Mouse (Mus musculus) stomach, embryonic 16.5 days (tissue): ENCODE results near the gene Mpst. TPM values are rescaled to one million over a fixed set of nuclear protein-coding genes. Genes with fewer than 3 reads are reported as not detected.

Experiments used
- ATAC-seq: fragments of 200-750 bp; cut with Nextera tagmentation; 2 replicates; pipeline ENCODE4 v1.8.0; 2017; ENCODE audit warnings: moderate number of reproducible peaks, moderate TSS enrichment; ENCODE audit not compliant: insufficient read depth, low FRiP score
- H3K27ac ChIP-seq: fragments of 300-500 bp; sonication (generic); 2 replicates; pipeline ENCODE4 v1.5.1; 2014; ENCODE audit warnings: low read length
- H3K27me3 ChIP-seq: fragments of 300-500 bp; sonication (generic); 2 replicates; pipeline ENCODE4 v1.6.1; 2014; ENCODE audit warnings: low read length, control low read depth, mixed read lengths; ENCODE audit not compliant: control insufficient read depth, insufficient read depth
- H3K36me3 ChIP-seq: fragments of 300-500 bp; sonication (generic); 2 replicates; pipeline ENCODE4 v1.6.1; 2014; ENCODE audit warnings: low read length; ENCODE audit not compliant: control insufficient read depth, insufficient read depth
- H3K4me1 ChIP-seq: fragments of 300-500 bp; sonication (generic); 2 replicates; pipeline ENCODE4 v1.6.1; 2014; ENCODE audit warnings: low read length, control low read depth, mixed read lengths; ENCODE audit not compliant: control insufficient read depth, insufficient read depth
- H3K4me2 ChIP-seq: fragments of 300-500 bp; sonication (generic); 2 replicates; pipeline ENCODE4 v1.6.1; 2014; ENCODE audit warnings: low read depth, low read length, mixed read lengths
- H3K4me3 ChIP-seq: fragments of 300-500 bp; sonication (generic); replicated peaks from 2 replicates; pipeline ENCODE4 v1.5.1; 2014; ENCODE audit warnings: mild to moderate bottlenecking, low read length
- H3K9ac ChIP-seq: fragments of 300-500 bp; sonication (generic); 2 replicates; pipeline ENCODE4 v1.6.1; 2014; ENCODE audit warnings: low read length
- H3K9me3 ChIP-seq: fragments of 300-500 bp; sonication (generic); replicated peaks from 2 replicates; pipeline ENCODE4 v1.6.1; 2016; ENCODE audit warnings: low read length, control low read depth; ENCODE audit not compliant: control insufficient read depth
- WGBS: fragments of 180-500 bp; shearing (Covaris S2); extraction: QIAGEN DNeasy Blood & Tissue Kit; methylation state at CpG from one replicate; pipeline ENCODE4 v1.1.7; 2014; 5-methylcytosine and 5-hydroxymethylcytosine counted together
- polyA plus RNA-seq: library from polyadenylated mRNA; unstranded; fragments of >200 nt; fragmentation: Nextera tagmentation; extraction: Ambion mirVana; gene quantifications from 2 replicates; pipeline ENCODE4 v1.2.1, GENCODE M21; 2015

The Mpst gene
- polyA plus RNA-seq, 1 experiment from 2014 or later = 6.8 TPM

- ATAC-seq = no peak
- Histone ChIP-seq H3K27ac (no peak overlapping the region), H3K36me3 (no peaks in the 10 kb centered on the region), H3K4me3 (no peak overlapping the region), H3K27me3 (no peaks in the 10 kb centered on the region), H3K4me1 (peaks cover 10% of the 10 kb centered on the region; the same call in 1 of the 2 replicates), H3K4me2 (no peak overlapping the region), H3K9ac (no peak overlapping the region), H3K9me3 (no peaks in the 10 kb centered on the region)
- 32% methylated on average over 7 of the region's 7 CpGs for WGBS
Measured at GRCm38 (mm10) chr15:78449694-78450418, 43.6 kb downstream of the Mpst start.

GRCm38 (mm10) chr15:78450419-78450768 lies 44.2 kb downstream of the Mpst start:
- WGBS = 90% methylated on average over 6 of the region's 6 CpGs
- Histone ChIP-seq H3K9me3 (no peaks in the 10 kb centered on the region), H3K9ac (no peak overlapping the region), H3K27ac (no peak overlapping the region), H3K36me3 (no peaks in the 10 kb centered on the region), H3K27me3 (no peaks in the 10 kb centered on the region), H3K4me2 (no peak overlapping the region), H3K4me1 (peaks cover 10% of the 10 kb centered on the region; the same call in 1 of the 2 replicates), H3K4me3 (no peak overlapping the region)
- ATAC-seq = no peak

GRCm38 (mm10) chr15:78451201-78451600 lies 45.0 kb downstream of the Mpst start:
- Histone ChIP-seq H3K4me1 (peaks cover 10% of the 10 kb centered on the region; the same call in 1 of the 2 replicates), H3K9me3 (no peaks in the 10 kb centered on the region), H3K27me3 (no peaks in the 10 kb centered on the region), H3K4me2 (no peak overlapping the region), H3K4me3 (no peak overlapping the region), H3K9ac (no peak overlapping the region), H3K27ac (no peak overlapping the region), H3K36me3 (no peaks in the 10 kb centered on the region)
- ATAC-seq = no peak
- 59% methylated on average over 2 of the region's 2 CpGs for WGBS

- 70% methylated on average over 3 of the region's 3 CpGs for WGBS
- Histone ChIP-seq H3K4me2 (no peak overlapping the region), H3K9me3 (no peaks in the 10 kb centered on the region), H3K36me3 (no peaks in the 10 kb centered on the region), H3K27ac (no peak overlapping the region), H3K4me3 (no peak overlapping the region), H3K27me3 (no peaks in the 10 kb centered on the region), H3K9ac (no peak overlapping the region), H3K4me1 (peaks cover 8% of the 10 kb centered on the region; the same call in 1 of the 2 replicates)
- ATAC-seq = no peak
Measured at GRCm38 (mm10) chr15:78452929-78453328, 46.7 kb downstream of the Mpst start.

GRCm38 (mm10) chr15:78455168-78455567 lies 49.0 kb downstream of the Mpst start:
- Histone ChIP-seq H3K27me3 (no peaks in the 10 kb centered on the region), H3K4me3 (no peak overlapping the region), H3K36me3 (no peaks in the 10 kb centered on the region), H3K9me3 (no peaks in the 10 kb centered on the region), H3K4me2 (no peak overlapping the region), H3K27ac (no peak overlapping the region), H3K4me1 (no peaks in the 10 kb centered on the region), H3K9ac (no peak overlapping the region)
- WGBS = 59% methylated on average over 4 of the region's 4 CpGs
- ATAC-seq = no peak

- H3K27me3 ChIP-seq = no peaks in the 10 kb centered on the region
- no peak overlapping the region for H3K4me3 ChIP-seq
- ATAC-seq = no peak
- H3K27ac ChIP-seq = no peak overlapping the region
- H3K36me3 ChIP-seq = no peaks in the 10 kb centered on the region
- no peaks in the 10 kb centered on the region for H3K9me3 ChIP-seq
- H3K4me2 ChIP-seq = no peak overlapping the region
- WGBS = 43% methylated on average over 7 of the region's 7 CpGs
- no peaks in the 10 kb centered on the region for H3K4me1 ChIP-seq
- no peak overlapping the region for H3K9ac ChIP-seq
Measured at GRCm38 (mm10) chr15:78456051-78456450, 49.8 kb downstream of the Mpst start.

GRCm38 (mm10) chr15:78457193-78457592 lies 51.0 kb downstream of the Mpst start:
- no peak for ATAC-seq
- Histone ChIP-seq H3K9me3 (no peaks in the 10 kb centered on the region), H3K9ac (no peak overlapping the region), H3K4me3 (no peak overlapping the region), H3K4me2 (no peak overlapping the region), H3K27ac (no peak overlapping the region), H3K27me3 (no peaks in the 10 kb centered on the region), H3K4me1 (no peaks in the 10 kb centered on the region), H3K36me3 (no peaks in the 10 kb centered on the region)
- WGBS = 73% methylated on average over 10 of the region's 10 CpGs

- no peak overlapping the region for H3K4me2 ChIP-seq
- H3K9ac ChIP-seq = no peak overlapping the region
- H3K4me1 ChIP-seq = no peaks in the 10 kb centered on the region
- WGBS = 34% methylated on average over 2 of the region's 2 CpGs
- H3K36me3 ChIP-seq = no peaks in the 10 kb centered on the region
- ATAC-seq = no peak
- no peak overlapping the region for H3K27ac ChIP-seq
- no peaks in the 10 kb centered on the region for H3K27me3 ChIP-seq
- H3K4me3 ChIP-seq = no peak overlapping the region
- H3K9me3 ChIP-seq = no peaks in the 10 kb centered on the region
Measured at GRCm38 (mm10) chr15:78462981-78463380, 56.8 kb downstream of the Mpst start.
